ENCODE assay signal across 39 mouse cellular contexts in genomic region chr14:121516881-121517280, GRCm38 (mm10). TPM values are rescaled to one million over a fixed set of nuclear protein-coding genes. Genes with fewer than 3 reads are reported as not detected.
"Had no signal": no experiment of that assay in that cellular context is flagged by ENCODE, and none has a peak within 500 bp of the region (broad histone marks: within the 10 kb centered on the region; RNA-seq: fewer than 3 reads in every experiment).

No protein-coding gene starts in this region.

- H3K27ac ChIP-seq: limb, embryonic 10.5 days; limb, embryonic 12.5 days; limb, embryonic 13.5 days; limb, embryonic 15.5 days; liver, embryonic 12.5 days; liver, embryonic 13.5 days; liver, embryonic 14.5 days; liver, embryonic 15.5 days; lung, embryonic 15.5 days; macrophage; midbrain, embryonic 10.5 days; midbrain, embryonic 12.5 days; midbrain, embryonic 13.5 days; midbrain, embryonic 15.5 days; neural tube, embryonic 12.5 days; neural tube, embryonic 13.5 days had no signal

- H3K4me1 ChIP-seq: limb, embryonic 10.5 days; limb, embryonic 12.5 days; limb, embryonic 15.5 days; liver, embryonic 12.5 days; liver, embryonic 13.5 days; liver, embryonic 15.5 days; megakaryocyte, embryonic 14.5 days; midbrain, embryonic 12.5 days; midbrain, embryonic 13.5 days; midbrain, embryonic 15.5 days; neural tube, embryonic 12.5 days; neural tube, embryonic 13.5 days had no signal

- H3K36me3 ChIP-seq: limb, embryonic 10.5 days; limb, embryonic 12.5 days; limb, embryonic 13.5 days; limb, embryonic 15.5 days; liver, embryonic 12.5 days; liver, embryonic 13.5 days; liver, embryonic 15.5 days; lung, embryonic 15.5 days; midbrain, embryonic 10.5 days; midbrain, embryonic 12.5 days; midbrain, embryonic 13.5 days; midbrain, embryonic 15.5 days; neural tube, embryonic 12.5 days; neural tube, embryonic 13.5 days had no signal

- H3K4me3 ChIP-seq: limb, embryonic 10.5 days; limb, embryonic 12.5 days; limb, embryonic 13.5 days; limb, embryonic 15.5 days; liver, embryonic 12.5 days; liver, embryonic 13.5 days; liver, embryonic 15.5 days; lung, embryonic 15.5 days; megakaryocyte, embryonic 14.5 days; midbrain, embryonic 10.5 days; midbrain, embryonic 12.5 days; midbrain, embryonic 13.5 days; midbrain, embryonic 15.5 days; myocyte; neural tube, embryonic 12.5 days; neural tube, embryonic 13.5 days had no signal

- H3K4me2 ChIP-seq: limb, embryonic 12.5 days; limb, embryonic 13.5 days; limb, embryonic 15.5 days; liver, embryonic 12.5 days; liver, embryonic 13.5 days; liver, embryonic 15.5 days; lung, embryonic 14.5 days; lung, embryonic 15.5 days; midbrain, embryonic 11.5 days; midbrain, embryonic 12.5 days; midbrain, embryonic 13.5 days; midbrain, embryonic 15.5 days; neural tube, embryonic 12.5 days; neural tube, embryonic 13.5 days had no signal

- H3K9ac ChIP-seq: limb, embryonic 12.5 days; limb, embryonic 13.5 days; limb, embryonic 15.5 days; liver, embryonic 12.5 days; liver, embryonic 13.5 days; liver, embryonic 14.5 days; liver, embryonic 15.5 days; liver, postnatal 0 days; lung, embryonic 14.5 days; lung, embryonic 15.5 days; midbrain, embryonic 12.5 days; midbrain, embryonic 13.5 days; midbrain, embryonic 15.5 days; neural tube, embryonic 12.5 days; neural tube, embryonic 13.5 days had no signal

- H3K27me3 ChIP-seq: limb, embryonic 12.5 days; limb, embryonic 15.5 days; liver, embryonic 13.5 days; liver, embryonic 15.5 days; lung, embryonic 15.5 days; midbrain, embryonic 12.5 days; midbrain, embryonic 13.5 days; midbrain, embryonic 15.5 days; neural tube, embryonic 12.5 days; neural tube, embryonic 13.5 days had no signal

- DNase-seq: left cerebral cortex, postnatal 4 days; liver; liver, embryonic 13.5 days; liver, postnatal 0 days; lung, adult 18-20 months; lung, adult 2 months; lung, embryonic 14.5 days; lung, postnatal 10 days; lung, postnatal 14 days; lung, postnatal 36 days; lung, postnatal 4 days; midbrain, embryonic 14.5 days had no signal

- ATAC-seq: liver, embryonic 12.5 days; liver, postnatal 0 days; lung, postnatal 0 days; midbrain, embryonic 13.5 days; midbrain, embryonic 15.5 days; midbrain, embryonic 16.5 days had no signal

- H3K9me3 ChIP-seq: limb, embryonic 10.5 days; limb, embryonic 13.5 days; limb, embryonic 15.5 days; liver, embryonic 12.5 days; liver, embryonic 13.5 days; liver, embryonic 15.5 days; lung, embryonic 15.5 days; megakaryocyte, embryonic 14.5 days; midbrain, embryonic 10.5 days; midbrain, embryonic 12.5 days; midbrain, embryonic 13.5 days; midbrain, embryonic 15.5 days; neural tube, embryonic 12.5 days; neural tube, embryonic 13.5 days had no signal

RNA-seq across cellular contexts. Expression of gene Slc15a1, which starts 11.8 kb away (rescaled TPM):
- total RNA-seq: left cerebral cortex, postnatal 25 days; left cerebral cortex, postnatal 36 days; liver, adult 2 months; megakaryocyte, adult 5-6 weeks; monocyte, adult 5-6 weeks had no signal
- polyA plus RNA-seq: limb, embryonic 10.5 days; limb, embryonic 11.5 days; limb, embryonic 12.5 days; limb, embryonic 13.5 days; liver, adult 2 months; liver, embryonic 12.5 days; liver, embryonic 13.5 days; liver, embryonic 14.5 days; liver, embryonic 15.5 days; liver, postnatal 0 days; macrophage; midbrain, embryonic 10.5 days; midbrain, embryonic 11.5 days; midbrain, embryonic 12.5 days; midbrain, embryonic 14.5 days; midbrain, embryonic 16.5 days; myocyte; neural tube, embryonic 11.5 days; neural tube, embryonic 12.5 days; neural tube, embryonic 13.5 days had no signal
